Mouse (Mus musculus) ES-E14 (cell line): Measurements from ENCODE around the gene Acot3. TPM values are rescaled to one million over a fixed set of nuclear protein-coding genes. Genes with fewer than 3 reads are reported as not detected.
"Not testable (repeated sequence)": the region's sequence is repeated elsewhere in the genome, so short reads cannot be mapped to it uniquely, and the experiment has no call there.

Source experiments
- DNase-seq: peaks from one replicate; pipeline ENCODE4 v3.0.0-alpha.2; 2013; ENCODE audit warnings: low read depth, low spot score
- H3K27ac ChIP-seq: 2 replicates; pipeline ENCODE4 v1.5.1; 2012; ENCODE audit warnings: low read depth, mild to moderate bottlenecking, low read length, moderate library complexity, mixed read lengths; ENCODE audit not compliant: poor library complexity, insufficient read depth, severe bottlenecking
- H3K36me3 ChIP-seq: 2 replicates; pipeline ENCODE4 v1.6.1; 2012; ENCODE audit warnings: mild to moderate bottlenecking, low read length, moderate library complexity, mixed read lengths; ENCODE audit not compliant: control insufficient read depth, poor library complexity, insufficient read depth, severe bottlenecking
- H3K4me1 ChIP-seq, 2 experiments: fragments of 150-350 bp in 1 of 2; sonication (generic) in 1 of 2; 2 replicates each; pipeline ENCODE4 v1.6.1; 2012; ENCODE audit warnings: low read length in 2 of 2, mild to moderate bottlenecking in 1 of 2, mixed read lengths in 1 of 2; ENCODE audit not compliant: control insufficient read depth in 2 of 2, insufficient read depth in 2 of 2, poor library complexity in 1 of 2
- H3K4me3 ChIP-seq, 2 experiments: fragments of 150-350 bp in 1 of 2; sonication (generic) in 1 of 2; 2 replicates each; pipeline ENCODE4 v1.5.1; 2012; ENCODE audit warnings: low read length in 2 of 2, low read depth in 1 of 2, mild to moderate bottlenecking in 1 of 2, mixed read lengths in 1 of 2; ENCODE audit not compliant: insufficient read depth in 1 of 2, poor library complexity in 1 of 2, severe bottlenecking in 1 of 2
- H3K9ac ChIP-seq: 2 replicates; pipeline ENCODE4 v1.6.1; 2012; ENCODE audit warnings: low read depth, mild to moderate bottlenecking, low read length, mixed read lengths; ENCODE audit not compliant: poor library complexity, insufficient read depth, severe bottlenecking
- H3K9me3 ChIP-seq: fragments of 150-350 bp; sonication (generic); 2 replicates; pipeline ENCODE4 v1.6.1; 2012; ENCODE audit warnings: low read depth, mild to moderate bottlenecking, low read length; ENCODE audit not compliant: control insufficient read depth, insufficient read depth
- CHD2 ChIP-seq: IDR thresholded peaks from 2 replicates; pipeline ENCODE4 v1.6.1; 2014; ENCODE audit warnings: mild to moderate bottlenecking, low read depth, low read length, inconsistent platforms
- HCFC1 ChIP-seq: IDR thresholded peaks from 2 replicates; pipeline ENCODE4 v1.6.1; 2012; ENCODE audit warnings: low read length, inconsistent platforms, borderline replicate concordance; ENCODE audit not compliant: insufficient read depth
- MAFK ChIP-seq: IDR thresholded peaks from 2 replicates; pipeline ENCODE4 v1.6.1; 2014; ENCODE audit warnings: mild to moderate bottlenecking, low read depth, low read length, inconsistent platforms; ENCODE audit not compliant: insufficient read depth
- ZC3H11A ChIP-seq: IDR thresholded peaks from 2 replicates; pipeline ENCODE4 v1.6.1; 2012; ENCODE audit warnings: low read depth, mild to moderate bottlenecking, inconsistent platforms, low read length, borderline replicate concordance
- ZNF384 ChIP-seq: IDR thresholded peaks from 2 replicates; pipeline ENCODE4 v1.6.1; 2012; ENCODE audit warnings: low read depth, low read length, inconsistent platforms
- in situ Hi-C, 2 experiments: fragments of 600-800 bp; cut with MboI; formaldehyde crosslinking; loops; one replicate each; pipeline ENCODE4 v1.15.1; 2025; ENCODE audit warnings: low sequenced_read_pairs in 2 of 2, inconsistent platforms in 1 of 2; ENCODE audit not compliant: unreplicated experiment in 2 of 2
- total RNA-seq: library from RNA; depleted of rRNA; stranded (reverse); fragments of 300-350 nt; gene quantifications from 2 replicates; pipeline ENCODE4 v1.2.3, GENCODE M21; 2012

Acot3 gene
- total RNA-seq, 1 experiment: 0.27 TPM

DNA sequence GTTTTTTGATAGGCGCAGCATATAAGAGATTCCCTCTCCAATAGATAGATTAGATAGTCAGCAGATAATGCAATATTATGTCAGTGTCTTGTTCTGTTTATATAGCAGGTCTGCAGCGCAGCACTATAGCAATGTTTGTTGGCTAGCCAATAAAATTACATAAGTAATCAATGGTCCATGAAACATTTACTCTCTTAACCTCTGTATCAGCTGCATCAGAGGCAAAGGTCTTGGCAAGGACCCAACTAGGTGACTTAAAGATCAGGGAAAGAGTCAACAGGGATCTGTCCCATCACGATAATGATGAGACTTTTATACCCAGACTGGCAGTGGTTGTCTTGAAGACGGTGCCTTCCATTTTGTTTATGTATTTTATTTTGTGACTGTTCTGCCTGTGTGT is 19.1 kb upstream of the Acot3 start:
- DNase-seq: no peak
- Histone ChIP-seq H3K4me3 (no peak overlapping the region), H3K36me3 (no peaks in the 10 kb centered on the region), H3K9me3 (0 out of 2 replicates have a peak, but pooled peaks cover 4% of the 10 kb centered on the region), H3K4me1 (no peaks in the 10 kb centered on the region; a peak in 1 of 4 replicates), H3K9ac (no peak overlapping the region), H3K27ac (no peak overlapping the region)
- TF ChIP-seq CHD2 (no peak), HCFC1 (no peak), ZNF384 (no peak), ZC3H11A (no peak), MAFK (no peak)
- in situ Hi-C loops: no loop called here

DNA sequence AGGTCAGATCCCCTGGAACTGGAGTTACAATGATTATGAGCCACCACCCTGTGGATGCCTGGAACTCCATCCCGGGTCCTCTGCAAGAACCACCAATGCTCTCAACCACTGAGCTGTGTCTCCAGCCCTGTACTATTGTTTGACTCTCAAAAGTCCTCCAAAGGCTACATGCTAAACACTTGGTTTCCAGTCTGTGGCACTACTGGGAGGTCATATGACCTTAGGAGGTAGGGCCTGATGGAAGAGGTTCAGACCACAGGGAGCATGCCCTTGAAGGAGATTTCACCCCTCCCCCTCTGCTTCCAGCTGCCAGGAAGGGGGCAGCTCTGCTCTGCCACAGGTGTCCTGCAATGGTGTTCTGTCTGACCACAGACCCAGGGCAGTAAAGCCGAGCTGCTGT is 18.6 kb upstream of the Acot3 start:
- in situ Hi-C loops, H3K4me1 ChIP-seq, H3K9me3 ChIP-seq, H3K27ac ChIP-seq, DNase-seq, H3K36me3 ChIP-seq, H3K9ac ChIP-seq, H3K4me3 ChIP-seq: not testable (repeated sequence)

GRCm38 (mm10) chr12:84034108-84034507 is 17.8 kb upstream of the Acot3 start:
- H3K27ac ChIP-seq: no peak overlapping the region
- DNase-seq: no peak
- H3K9me3 ChIP-seq: 0 out of 2 replicates have a peak, but pooled peaks cover 4% of the 10 kb centered on the region
- TF ChIP-seq MAFK (no peak), ZC3H11A (no peak), CHD2 (no peak), HCFC1 (no peak), ZNF384 (no peak)
- H3K36me3 ChIP-seq: no peaks in the 10 kb centered on the region
- H3K4me3 ChIP-seq: no peak overlapping the region
- in situ Hi-C loops: no loop called here
- H3K9ac ChIP-seq: no peak overlapping the region
- no peaks in the 10 kb centered on the region; a peak in 1 of 4 replicates for H3K4me1 ChIP-seq

DNA sequence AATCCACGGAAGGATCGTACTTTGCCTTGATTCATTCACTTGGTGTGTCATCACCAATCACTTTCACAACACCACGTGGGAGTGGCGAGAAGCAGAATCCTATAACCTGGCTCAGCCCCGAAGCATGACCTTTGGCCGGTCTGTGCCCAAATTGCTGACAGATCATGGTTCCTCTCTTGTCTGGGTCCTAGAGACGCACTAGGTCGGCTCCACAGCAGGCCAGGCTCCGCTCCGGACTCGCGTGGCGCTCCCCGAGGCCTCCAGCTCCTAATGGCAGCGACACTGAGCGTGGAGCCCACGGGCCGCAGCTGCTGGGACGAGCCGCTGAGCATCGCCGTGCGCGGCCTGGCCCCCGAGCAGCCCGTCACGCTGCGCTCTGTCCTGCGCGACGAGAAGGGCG is 13.7 kb upstream of the Acot3 start, which contains the start of gene Acot4:
Gene Acot4 (plus strand): TSS at position 139 of the 400 bp plus-strand sequence.
- Histone ChIP-seq H3K4me3 (peak within 1 kb of the TSS; percentile 66 to 74; a peak in 3 of 4 replicates), H3K9ac (peak within 1 kb of the TSS; percentile 75)
- in situ Hi-C loops, DNase-seq, H3K27ac ChIP-seq, H3K9me3 ChIP-seq, H3K4me1 ChIP-seq, H3K36me3 ChIP-seq: not testable (repeated sequence)

DNA sequence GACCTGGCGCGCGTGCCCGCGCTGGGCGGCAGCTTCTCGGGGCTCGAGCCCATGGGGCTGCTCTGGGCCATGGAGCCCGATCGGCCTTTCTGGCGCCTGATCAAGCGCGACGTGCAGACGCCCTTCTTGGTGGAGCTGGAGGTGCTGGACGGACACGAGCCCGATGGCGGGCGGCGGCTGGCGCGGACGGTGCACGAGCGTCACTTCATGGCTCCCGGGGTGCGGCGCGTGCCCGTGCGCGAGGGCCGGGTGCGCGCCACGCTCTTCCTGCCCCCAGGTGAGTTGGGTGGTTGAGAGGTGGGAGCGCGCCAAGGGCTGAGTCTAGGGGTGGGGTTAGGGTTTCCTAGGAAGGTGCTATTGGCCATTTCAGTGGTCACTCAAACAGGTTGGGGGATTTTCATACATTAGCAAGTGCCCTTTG is 13.2 kb upstream of the Acot3 start, which contains the start of gene Gm49366:
Gene Gm49366 (plus strand): TSS at position 245 of the 421 bp plus-strand sequence.
- H3K36me3 ChIP-seq, DNase-seq, in situ Hi-C loops, H3K27ac ChIP-seq, H3K4me1 ChIP-seq, H3K9me3 ChIP-seq: not testable (repeated sequence)
- H3K4me3 ChIP-seq: peak within 1 kb of the TSS; percentile 66 to 74; a peak in 3 of 4 replicates
- H3K9ac ChIP-seq: peak within 1 kb of the TSS; percentile 75
